Mouse (Mus musculus) liver, embryonic 14.5 days (tissue): Measurements from ENCODE around the gene Ppp1r36.

ENCODE experiments used
- CTCF ChIP-seq: IDR thresholded peaks from 2 replicates; pipeline ENCODE4 v1.5.1; 2016; ENCODE audit warnings: antibody characterized with exemption, low read depth, control low read depth
- EP300 ChIP-seq: IDR thresholded peaks from 2 replicates; pipeline ENCODE4 v1.6.1; 2016; ENCODE audit warnings: antibody characterized with exemption, low read depth

GRCm38 (mm10) chr12:76380151-76380550, 37.2 kb upstream of the Ppp1r36 start:
- TF ChIP-seq CTCF (no peak), EP300 (no peak)
